Mouse (Mus musculus) gastrocnemius, adult 2 months (tissue): ENCODE data around the gene Scd4. TPM values are rescaled to one million over a fixed set of nuclear protein-coding genes. Genes with fewer than 3 reads are reported as not detected.
A peak's percentile ranks its signal among the peaks of the same experiment; 100 is the strongest.
"Not testable (repeated sequence)": the region's sequence is repeated elsewhere in the genome, so short reads cannot be mapped to it uniquely, and the experiment has no call there.

ENCODE experiments used
- DNase-seq: peaks from one replicate; pipeline ENCODE4 v3.0.0; 2022
- H3K27ac ChIP-seq: fragments of 200-600 bp; 2 replicates; pipeline ENCODE4 v1.8.1; 2022; ENCODE audit warnings: mild to moderate bottlenecking
- H3K4me3 ChIP-seq: fragments of 200-600 bp; 2 replicates; pipeline ENCODE4 v1.8.1; 2022; ENCODE audit warnings: mild to moderate bottlenecking, moderate library complexity
- CTCF ChIP-seq: fragments of 200-600 bp; IDR thresholded peaks from 2 replicates; pipeline ENCODE4 v1.8.1; 2022; ENCODE audit warnings: antibody characterized with exemption, mild to moderate bottlenecking, moderate library complexity
- intact Hi-C: fragments of 180-260 bp; cut with DNase I; formaldehyde crosslinking; loops from one replicate; pipeline ENCODE4 v1.15.1; 2025
- total RNA-seq, 2 experiments: library from RNA; stranded (reverse); gene quantifications; 2 replicates each; pipeline ENCODE4 v1.2.3; 2021

Scd4 gene
- total RNA-seq, 2 experiments from 2014 or later, result 0.13 TPM; not detected in 1

DNA sequence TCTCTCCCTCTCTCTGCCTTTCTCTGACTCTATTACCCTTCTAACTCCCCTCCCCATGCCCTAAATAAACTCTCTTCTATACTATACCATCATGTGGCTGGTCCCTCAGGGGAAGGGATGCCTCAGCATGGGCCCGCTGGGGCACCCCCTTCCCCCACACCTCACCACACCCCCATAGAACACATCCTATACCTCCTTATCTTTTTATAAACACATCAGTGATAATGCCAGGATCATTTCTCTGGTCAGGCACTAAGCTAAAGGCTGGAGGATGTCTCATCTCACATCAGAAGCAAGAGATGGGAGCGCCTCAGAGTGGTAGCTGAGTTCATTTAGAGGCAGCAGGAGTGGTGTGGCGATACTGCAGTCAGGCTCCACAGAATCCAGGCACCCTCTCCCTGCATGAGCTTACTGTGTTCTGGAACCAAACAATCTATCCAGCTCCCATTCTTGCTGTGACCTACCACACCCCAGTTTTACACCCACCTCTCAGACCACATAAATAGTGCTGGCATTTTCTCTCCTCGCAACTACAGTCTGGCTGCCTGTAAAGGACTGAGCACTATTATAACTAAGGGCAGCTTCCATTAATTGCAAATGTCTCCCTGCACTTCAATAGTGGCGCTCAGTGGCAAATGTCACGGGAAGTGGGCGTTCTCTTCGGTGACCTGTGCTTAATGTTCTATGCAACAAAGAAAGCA, 21.4 kb upstream of the Scd4 start:
- Histone ChIP-seq H3K27ac (peak overlapping the region; percentile 48), H3K4me3 (no peak overlapping the region)
- intact Hi-C loops, result no loop called here
- TF ChIP-seq CTCF, result no peak
- no peak for DNase-seq

DNA sequence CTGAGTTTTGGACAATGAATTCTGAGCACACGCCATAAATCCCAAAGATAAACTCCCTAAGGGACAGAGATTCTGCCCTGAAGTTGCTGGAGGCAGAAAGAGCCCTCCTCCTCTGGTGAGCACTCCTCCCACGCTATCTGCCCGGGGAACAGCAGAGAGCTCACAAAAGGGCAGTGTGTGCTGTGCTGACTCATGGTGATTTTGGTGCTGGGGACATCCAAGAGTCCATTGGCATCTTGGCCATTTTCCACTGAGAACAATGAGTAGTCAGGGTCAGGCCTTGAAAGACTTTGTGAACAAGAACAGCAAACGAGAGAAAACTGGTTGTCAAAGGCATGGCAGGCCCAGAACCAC, 20.9 kb upstream of the Scd4 start:
- Histone ChIP-seq H3K4me3 (no peak overlapping the region), H3K27ac (peak overlapping the region; percentile 48)
- no peak for TF ChIP-seq CTCF
- no peak for DNase-seq
- intact Hi-C loops, result no loop called here

GRCm38 (mm10) chr19:44313066-44313465, 19.8 kb upstream of the Scd4 start:
- H3K27ac ChIP-seq, result peak overlapping the region; percentile 48; the same call in 1 of the 2 replicates
- no peak for TF ChIP-seq CTCF
- intact Hi-C loops, result no loop called here
- no peak for DNase-seq
- no peak overlapping the region for H3K4me3 ChIP-seq

DNA sequence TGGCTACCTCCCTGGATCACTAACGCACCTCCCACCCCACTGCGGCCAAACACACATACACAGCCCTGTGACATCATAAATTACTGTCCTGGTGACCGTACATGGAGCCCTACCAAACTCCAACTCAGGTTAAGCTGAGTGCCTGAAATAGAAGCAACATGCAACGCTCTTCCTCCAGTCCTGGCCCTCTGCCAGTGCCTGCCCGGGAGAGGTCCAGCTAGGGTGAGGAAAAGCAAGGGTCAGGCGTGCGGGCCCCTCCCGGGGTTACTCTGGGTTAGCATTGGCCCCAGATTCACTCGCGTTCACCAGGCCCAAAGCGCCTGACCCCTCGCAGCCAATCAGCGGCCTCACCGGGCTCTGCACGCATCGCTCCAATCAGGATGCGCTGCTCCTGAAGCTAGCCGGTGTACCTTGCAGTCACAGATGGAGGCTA, 18.5 kb upstream of the Scd4 start:
- H3K27ac ChIP-seq, result peak overlapping the region; percentile 89
- DNase-seq, result peak; percentile 96
- peak overlapping the region; percentile 77 for H3K4me3 ChIP-seq
- intact Hi-C loops, result loop anchor here (2.0 kb wide), 1 partner anchor 20 kb away; no protein-coding TSS in a partner anchor
- no peak for TF ChIP-seq CTCF

- no peak for TF ChIP-seq CTCF
- Histone ChIP-seq H3K27ac (peak overlapping the region; percentile 89), H3K4me3 (peak overlapping the region; percentile 77)
- DNase-seq, result peak; percentile 66
- intact Hi-C loops, result loop anchor here (2.0 kb wide), 1 partner anchor 20 kb away; no protein-coding TSS in a partner anchor
Observed at GRCm38 (mm10) chr19:44314871-44315414, 17.9 kb upstream of the Scd4 start.

DNA sequence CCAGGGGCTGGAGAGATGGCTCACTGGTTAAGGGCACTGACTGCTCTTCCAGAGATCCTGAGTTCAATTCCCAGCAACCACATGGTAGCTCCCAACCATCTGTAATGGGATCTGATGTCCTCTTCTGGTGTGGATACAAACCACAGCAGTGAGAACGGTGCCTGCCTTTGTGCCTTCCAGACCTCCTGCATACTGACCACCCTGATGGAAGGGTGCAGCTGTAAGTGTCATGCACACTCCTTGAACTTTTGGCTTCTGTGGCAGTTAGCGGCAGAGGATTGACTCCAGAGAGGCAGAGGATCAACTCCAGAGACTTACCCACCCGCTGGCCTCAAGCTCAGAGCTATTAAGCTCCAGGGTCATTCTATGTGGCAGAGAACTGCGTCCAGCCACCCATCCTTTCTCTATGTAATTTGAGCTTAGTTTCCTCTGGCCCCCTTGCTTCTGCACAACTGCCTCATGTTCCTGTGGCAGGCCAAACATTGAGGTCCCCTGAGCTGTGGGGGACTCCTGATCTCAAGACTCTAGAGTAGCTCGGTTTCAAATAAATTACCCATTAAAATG, 16.1 kb upstream of the Scd4 start:
- Histone ChIP-seq H3K4me3 (no peak overlapping the region), H3K27ac (no peak overlapping the region)
- no peak for DNase-seq
- TF ChIP-seq CTCF, result no peak
- intact Hi-C loops, result no loop called here

- Histone ChIP-seq H3K27ac (no peak overlapping the region), H3K4me3 (no peak overlapping the region)
- intact Hi-C loops, result no loop called here
- no peak for DNase-seq
- no peak for TF ChIP-seq CTCF
Observed at GRCm38 (mm10) chr19:44317391-44317790, 15.5 kb upstream of the Scd4 start.

GRCm38 (mm10) chr19:44318545-44318944, 14.3 kb upstream of the Scd4 start:
- TF ChIP-seq CTCF, result peak; percentile 15; the same call in 1 of the 2 replicates
- Histone ChIP-seq H3K4me3 (no peak overlapping the region), H3K27ac (no peak overlapping the region)
- intact Hi-C loops, result no loop called here
- DNase-seq, result no peak

- Histone ChIP-seq H3K4me3 (no peak overlapping the region), H3K27ac (no peak overlapping the region)
- TF ChIP-seq CTCF, result no peak
- DNase-seq, result no peak
- intact Hi-C loops, result no loop called here
Observed at GRCm38 (mm10) chr19:44320316-44320715, 12.6 kb upstream of the Scd4 start.

DNA sequence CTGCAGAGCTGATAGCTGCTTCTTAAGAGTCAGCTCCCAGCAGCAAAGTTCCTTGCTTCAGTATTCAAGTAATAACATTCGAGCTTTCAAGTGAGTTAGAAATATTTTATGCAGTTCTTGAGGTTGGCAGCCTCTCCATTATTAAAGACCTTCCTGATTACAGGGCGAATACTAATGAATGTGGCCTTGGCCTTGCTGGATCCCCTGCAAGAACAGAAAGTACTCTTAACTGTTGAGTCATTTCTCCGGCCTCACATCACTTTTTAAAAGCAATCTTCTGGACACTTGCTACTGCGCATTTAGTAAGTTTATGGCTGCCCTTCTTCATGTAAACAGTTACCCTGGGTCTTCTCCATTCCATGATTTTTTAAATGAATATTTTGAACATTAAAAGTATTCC, 11.7 kb upstream of the Scd4 start:
- Histone ChIP-seq H3K4me3 (no peak overlapping the region), H3K27ac (no peak overlapping the region)
- DNase-seq, result no peak
- no peak for TF ChIP-seq CTCF
- intact Hi-C loops, result no loop called here

DNA sequence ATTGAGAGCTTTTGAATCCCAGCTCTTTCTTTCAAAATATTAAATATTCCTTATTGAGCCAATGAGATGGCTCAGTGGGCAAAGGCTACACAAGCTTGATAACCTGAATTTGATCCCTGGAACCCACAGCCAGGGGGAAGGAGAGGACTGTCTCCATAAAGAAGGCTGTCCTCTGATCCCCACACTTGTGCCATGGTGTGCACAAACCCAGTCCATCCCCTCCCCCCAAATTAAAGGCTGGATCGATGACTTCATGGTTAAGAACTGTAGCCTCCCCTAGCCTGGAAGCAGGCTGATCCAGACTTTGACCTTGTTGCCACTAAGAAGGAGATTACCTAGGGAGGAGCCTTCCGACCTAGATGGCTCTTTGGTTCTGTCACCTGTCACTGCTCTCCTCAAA, 11.3 kb upstream of the Scd4 start:
- Histone ChIP-seq H3K27ac (no peak overlapping the region), H3K4me3 (no peak overlapping the region)
- intact Hi-C loops, result no loop called here
- DNase-seq, result no peak
- no peak for TF ChIP-seq CTCF

DNA sequence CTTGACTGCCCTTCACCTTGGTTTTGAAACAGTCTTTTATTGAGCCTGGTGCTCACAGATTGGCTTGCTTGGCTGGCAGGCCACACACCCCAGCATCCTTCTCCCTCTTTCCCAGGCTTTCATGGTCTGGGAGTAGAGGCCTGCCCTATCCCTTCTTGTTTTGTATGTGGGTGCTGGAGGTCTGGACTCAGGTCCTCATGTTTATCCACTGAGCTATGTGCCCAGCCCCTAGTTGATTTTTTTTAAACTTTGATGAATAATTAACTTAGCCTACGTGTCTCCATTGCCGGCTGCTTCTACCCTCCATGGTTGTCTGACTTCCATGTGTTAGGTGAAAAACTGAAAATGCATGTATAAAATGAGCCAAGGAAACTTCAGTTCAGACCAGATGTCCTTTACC, 3.3 kb upstream of the Scd4 start:
- intact Hi-C loops, result no loop called here
- Histone ChIP-seq H3K27ac (no peak overlapping the region), H3K4me3 (no peak overlapping the region)
- DNase-seq, result no peak
- no peak for TF ChIP-seq CTCF

GRCm38 (mm10) chr19:44331128-44331527, 1.8 kb upstream of the Scd4 start:
- H3K4me3 ChIP-seq, H3K27ac ChIP-seq, intact Hi-C loops, DNase-seq: not testable (repeated sequence)

DNA sequence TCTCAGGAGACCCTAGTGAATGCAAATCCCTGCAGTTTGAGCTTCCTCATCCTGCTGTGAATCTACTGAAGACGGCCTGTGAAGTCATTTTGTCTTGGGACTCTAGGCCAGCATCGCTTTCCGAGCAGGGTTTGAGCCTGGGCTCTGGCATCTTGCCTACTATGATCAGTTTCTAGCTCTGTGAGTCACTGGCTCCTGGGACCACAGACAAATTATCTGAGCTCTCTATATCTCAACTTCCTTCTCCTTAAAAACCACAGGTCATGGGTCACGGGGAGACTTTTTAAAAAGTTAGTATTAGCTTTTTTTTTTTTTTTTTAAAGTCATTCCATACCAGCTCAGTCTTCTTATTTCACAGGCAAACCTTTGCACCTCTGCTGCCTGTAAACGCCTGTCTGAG, 981 bp upstream of the Scd4 start:
- intact Hi-C loops, result no loop called here
- TF ChIP-seq CTCF, result no peak
- Histone ChIP-seq H3K27ac (no peak overlapping the region), H3K4me3 (no peak overlapping the region)
- DNase-seq, result no peak
